Mouse (Mus musculus) lung, embryonic 14.5 days (tissue): Measurements from ENCODE around the gene Ifi27l2b. TPM values are rescaled to one million over a fixed set of nuclear protein-coding genes. Genes with fewer than 3 reads are reported as not detected.
"Not testable (repeated sequence)": the region's sequence is repeated elsewhere in the genome, so short reads cannot be mapped to it uniquely, and the experiment has no call there.

Experiments used
- ATAC-seq: fragments of 200-750 bp; cut with Nextera tagmentation; 2 replicates; pipeline ENCODE4 v1.8.0; 2017; ENCODE audit warnings: mild to moderate bottlenecking, moderate TSS enrichment, moderate library complexity; ENCODE audit not compliant: insufficient read depth
- DNase-seq: peaks from one replicate; pipeline ENCODE4 v3.0.0-alpha.2; 2015
- H3K27ac ChIP-seq: fragments of 300-500 bp; sonication (generic); 2 replicates; pipeline ENCODE4 v1.5.1; 2014; ENCODE audit warnings: low read depth, mild to moderate bottlenecking, moderate library complexity
- H3K27me3 ChIP-seq: fragments of 300-500 bp; sonication (generic); 2 replicates; pipeline ENCODE4 v1.6.1; 2014; ENCODE audit warnings: low read length, control low read depth; ENCODE audit not compliant: insufficient read depth
- H3K36me3 ChIP-seq: fragments of 300-500 bp; sonication (generic); 2 replicates; pipeline ENCODE4 v1.6.1; 2014; ENCODE audit warnings: control low read depth; ENCODE audit not compliant: insufficient read depth
- H3K4me1 ChIP-seq: fragments of 300-500 bp; sonication (generic); 2 replicates; pipeline ENCODE4 v1.6.1; 2014; ENCODE audit warnings: antibody characterized with exemption, control low read depth; ENCODE audit not compliant: insufficient read depth
- H3K4me2 ChIP-seq: fragments of 300-500 bp; sonication (generic); 2 replicates; pipeline ENCODE4 v1.6.1; 2014; ENCODE audit warnings: mild to moderate bottlenecking
- H3K4me3 ChIP-seq: fragments of 300-500 bp; sonication (generic); 2 replicates; pipeline ENCODE4 v1.5.1; 2014; ENCODE audit warnings: low read depth, low read length
- H3K9ac ChIP-seq: fragments of 300-500 bp; sonication (generic); 2 replicates; pipeline ENCODE4 v1.6.1; 2014
- H3K9me3 ChIP-seq: fragments of 300-500 bp; sonication (generic); 2 replicates; pipeline ENCODE4 v1.6.1; 2016; ENCODE audit warnings: low read depth, low read length, control low read depth
- CTCF ChIP-seq: IDR thresholded peaks from 2 replicates; pipeline ENCODE4 v1.5.1; 2016; ENCODE audit warnings: antibody characterized with exemption, low read depth
- WGBS: fragments of 180-500 bp; shearing (Covaris S2); extraction: QIAGEN DNeasy Blood & Tissue Kit; methylation state at CpG from one replicate; pipeline ENCODE4 v1.1.7; 2014; 5-methylcytosine and 5-hydroxymethylcytosine counted together
- polyA plus RNA-seq: library from polyadenylated mRNA; unstranded; fragments of >200 nt; fragmentation: Nextera tagmentation; extraction: Ambion mirVana; gene quantifications from 2 replicates; pipeline ENCODE4 v1.2.1, GENCODE M21; 2014

Ifi27l2b gene
- polyA plus RNA-seq, 1 experiment from 2014 or later, result not detected

- Histone ChIP-seq H3K27me3 (no peaks in the 10 kb centered on the region), H3K4me1 (no peaks in the 10 kb centered on the region), H3K4me3 (no peak overlapping the region), H3K9ac (no peak overlapping the region), H3K36me3 (no peaks in the 10 kb centered on the region), H3K9me3 (no peaks in the 10 kb centered on the region), H3K27ac (no peak overlapping the region), H3K4me2 (no peak overlapping the region)
- DNase-seq (peak; percentile 10), ATAC-seq (no peak)
- no peak for TF ChIP-seq CTCF
- WGBS, result 63% methylated on average over 3 of the region's 3 CpGs
Measured at GRCm38 (mm10) chr12:103491091-103491730, 34.2 kb upstream of the Ifi27l2b start.

GRCm38 (mm10) chr12:103487750-103488149 is 30.7 kb upstream of the Ifi27l2b start:
- no peak overlapping the region for H3K9ac ChIP-seq
- no peaks in the 10 kb centered on the region for H3K36me3 ChIP-seq
- ATAC-seq (no peak), DNase-seq (no peak)
- no peaks in the 10 kb centered on the region for H3K9me3 ChIP-seq
- no peaks in the 10 kb centered on the region for H3K27me3 ChIP-seq
- H3K4me3 ChIP-seq, result no peak overlapping the region
- 66% methylated on average over 2 of the region's 2 CpGs for WGBS
- TF ChIP-seq CTCF, result no peak
- no peak overlapping the region for H3K4me2 ChIP-seq
- H3K27ac ChIP-seq, result no peak overlapping the region
- H3K4me1 ChIP-seq, result no peaks in the 10 kb centered on the region

GRCm38 (mm10) chr12:103487276-103487675 is 30.3 kb upstream of the Ifi27l2b start:
- no peak for ATAC-seq
- H3K36me3 ChIP-seq, result no peaks in the 10 kb centered on the region
- WGBS, result 46% methylated on average over 4 of the region's 4 CpGs
- no peak for TF ChIP-seq CTCF
- no peak overlapping the region for H3K4me2 ChIP-seq
- H3K9ac ChIP-seq, result no peak overlapping the region
- no peaks in the 10 kb centered on the region for H3K9me3 ChIP-seq
- no peaks in the 10 kb centered on the region for H3K4me1 ChIP-seq
- no peak for DNase-seq
- H3K27ac ChIP-seq, result no peak overlapping the region
- no peaks in the 10 kb centered on the region for H3K27me3 ChIP-seq
- H3K4me3 ChIP-seq, result no peak overlapping the region

GRCm38 (mm10) chr12:103486726-103487125 is 29.7 kb upstream of the Ifi27l2b start:
- Histone ChIP-seq H3K4me2 (no peak overlapping the region), H3K36me3 (no peaks in the 10 kb centered on the region), H3K27ac (no peak overlapping the region), H3K4me3 (no peak overlapping the region), H3K9ac (no peak overlapping the region), H3K9me3 (no peaks in the 10 kb centered on the region), H3K4me1 (no peaks in the 10 kb centered on the region), H3K27me3 (no peaks in the 10 kb centered on the region)
- no peak for ATAC-seq
- DNase-seq, result no peak
- WGBS, result 81% methylated on average over 1 of the region's 1 CpGs
- TF ChIP-seq CTCF, result no peak

GRCm38 (mm10) chr12:103484200-103484972 is 27.4 kb upstream of the Ifi27l2b start:
- WGBS, result 56% methylated on average over 9 of the region's 9 CpGs
- H3K27me3 ChIP-seq, ATAC-seq, H3K36me3 ChIP-seq, H3K4me3 ChIP-seq, H3K9me3 ChIP-seq, H3K9ac ChIP-seq, DNase-seq, H3K4me1 ChIP-seq, H3K4me2 ChIP-seq, H3K27ac ChIP-seq: not testable (repeated sequence)

- Histone ChIP-seq H3K9ac (no peak overlapping the region), H3K4me2 (no peak overlapping the region), H3K4me3 (no peak overlapping the region), H3K36me3 (no peaks in the 10 kb centered on the region), H3K4me1 (no peaks in the 10 kb centered on the region), H3K27ac (no peak overlapping the region), H3K27me3 (no peaks in the 10 kb centered on the region), H3K9me3 (no peaks in the 10 kb centered on the region)
- no peak for ATAC-seq
- 57% methylated on average over 2 of the region's 2 CpGs for WGBS
- no peak for DNase-seq
- TF ChIP-seq CTCF, result no peak
Measured at GRCm38 (mm10) chr12:103482781-103483180, 25.8 kb upstream of the Ifi27l2b start.

GRCm38 (mm10) chr12:103481671-103482070 is 24.6 kb upstream of the Ifi27l2b start:
- H3K4me2 ChIP-seq, result no peak overlapping the region
- H3K36me3 ChIP-seq, result no peaks in the 10 kb centered on the region
- no peak for TF ChIP-seq CTCF
- no peak overlapping the region for H3K27ac ChIP-seq
- H3K9me3 ChIP-seq, result no peaks in the 10 kb centered on the region
- no peak for ATAC-seq
- H3K4me1 ChIP-seq, result no peaks in the 10 kb centered on the region
- no peak overlapping the region for H3K4me3 ChIP-seq
- 55% methylated on average over 5 of the region's 5 CpGs for WGBS
- no peak for DNase-seq
- H3K9ac ChIP-seq, result no peak overlapping the region
- H3K27me3 ChIP-seq, result no peaks in the 10 kb centered on the region
